Mouse (Mus musculus) MEL (cell line): ENCODE data around the gene Tspan9. TPM values are rescaled to one million over a fixed set of nuclear protein-coding genes. Genes with fewer than 3 reads are reported as not detected.

Experiments used
- DNase-seq: peaks from one replicate; pipeline ENCODE4 v3.0.0; 2011; ENCODE audit warnings: low read depth, low spot score
- H3K27ac ChIP-seq: 2 replicates; pipeline ENCODE4 v1.5.1; 2012; ENCODE audit warnings: low read depth, mild to moderate bottlenecking, control low read depth, low read length, moderate library complexity; ENCODE audit not compliant: control insufficient read depth
- H3K27me3 ChIP-seq, 2 experiments: fragments of 150-350 bp in 1 of 2; sonication (generic) in 1 of 2; 2 replicates each; pipeline ENCODE4 v1.6.1; 2012; ENCODE audit warnings: low read length in 2 of 2, mild to moderate bottlenecking in 2 of 2, improper control_type of control experiment in 1 of 2, moderate library complexity in 1 of 2; ENCODE audit not compliant: insufficient read depth in 2 of 2, control insufficient read depth in 1 of 2
- H3K36me3 ChIP-seq, 2 experiments: 2 replicates each; pipeline ENCODE4 v1.6.1; 2012 to 2014; ENCODE audit warnings: low read length in 2 of 2, improper control_type of control experiment in 1 of 2, inconsistent platforms in 1 of 2, mild to moderate bottlenecking in 1 of 2; ENCODE audit not compliant: insufficient read depth in 2 of 2, control insufficient read depth in 1 of 2
- H3K4me1 ChIP-seq, 2 experiments: fragments of 150-350 bp in 1 of 2; sonication (generic) in 1 of 2; 2 replicates each; pipeline ENCODE4 v1.6.1; 2012; ENCODE audit warnings: low read length in 2 of 2, improper control_type of control experiment in 1 of 2, mild to moderate bottlenecking in 1 of 2; ENCODE audit not compliant: insufficient read depth in 2 of 2, control insufficient read depth in 1 of 2
- H3K4me3 ChIP-seq, 2 experiments: fragments of 150-350 bp in 1 of 2; sonication (generic) in 1 of 2; 2 replicates each; pipeline ENCODE4 v1.5.1; 2012; ENCODE audit warnings: low read depth in 2 of 2, low read length in 2 of 2, mild to moderate bottlenecking in 2 of 2, moderate library complexity in 2 of 2, control low read depth in 1 of 2, improper control_type of control experiment in 1 of 2; ENCODE audit not compliant: control insufficient read depth in 1 of 2, insufficient read depth in 1 of 2
- H3K79me2 ChIP-seq: 2 replicates; pipeline ENCODE4 v1.6.1; 2012; ENCODE audit warnings: mild to moderate bottlenecking, low read length, moderate library complexity; ENCODE audit not compliant: control insufficient read depth, poor library complexity, insufficient read depth
- H3K9ac ChIP-seq: 2 replicates; pipeline ENCODE4 v1.6.1; 2012; ENCODE audit warnings: low read depth, mild to moderate bottlenecking, control low read depth, low read length, moderate library complexity; ENCODE audit not compliant: control insufficient read depth, poor library complexity, severe bottlenecking
- H3K9me3 ChIP-seq: fragments of 150-350 bp; sonication (generic); replicated peaks from 2 replicates; pipeline ENCODE4 v1.6.1; 2012; ENCODE audit warnings: mild to moderate bottlenecking, low read length, improper control_type of control experiment, moderate library complexity; ENCODE audit not compliant: insufficient read depth
- CHD2 ChIP-seq: IDR thresholded peaks from 2 replicates; pipeline ENCODE4 v1.6.1; 2011; ENCODE audit warnings: low read length, improper control_type of control experiment
- CTCF ChIP-seq, 3 experiments: IDR thresholded peaks in 2 of 3; conservative IDR thresholded peaks in 1 of 3; 2 replicates each; pipeline ENCODE4 v1.5.1; 2011 to 2012; ENCODE audit warnings: low read length in 3 of 3, low read depth in 2 of 3, mild to moderate bottlenecking in 2 of 3, improper control_type of control experiment in 1 of 3, inconsistent platforms in 1 of 3, mixed read lengths in 1 of 3, moderate library complexity in 1 of 3; ENCODE audit not compliant: control insufficient read depth in 1 of 3, insufficient read depth in 1 of 3, poor library complexity in 1 of 3, severe bottlenecking in 1 of 3
- E2F4 ChIP-seq: IDR thresholded peaks from 2 replicates; pipeline ENCODE4 v1.6.1; 2011; ENCODE audit warnings: low read depth, low read length, improper control_type of control experiment, borderline replicate concordance
- ELF1 ChIP-seq: IDR thresholded peaks from 2 replicates; pipeline ENCODE4 v1.6.1; 2014; ENCODE audit warnings: low read depth, mild to moderate bottlenecking, inconsistent platforms, low read length, improper control_type of control experiment, moderate library complexity
- EP300 ChIP-seq, 2 experiments: IDR thresholded peaks; 2 replicates each; pipeline ENCODE4 v1.6.1; 2011; ENCODE audit warnings: improper control_type of control experiment in 2 of 2, low read length in 2 of 2, low read depth in 1 of 2, mild to moderate bottlenecking in 1 of 2
- ETS1 ChIP-seq: IDR thresholded peaks from 2 replicates; pipeline ENCODE4 v1.6.1; 2012; ENCODE audit warnings: low read depth, mild to moderate bottlenecking, inconsistent platforms, low read length, improper control_type of control experiment, moderate library complexity
- JUND ChIP-seq: IDR thresholded peaks from 2 replicates; pipeline ENCODE4 v1.6.1; 2011; ENCODE audit warnings: low read depth, mild to moderate bottlenecking, improper control_type of control experiment, low read length
- KAT2A ChIP-seq: conservative IDR thresholded peaks from 2 replicates; pipeline ENCODE4 v1.6.1; 2012; ENCODE audit warnings: low read depth, low read length, improper control_type of control experiment, inconsistent platforms
- MAX ChIP-seq: IDR thresholded peaks from 2 replicates; pipeline ENCODE4 v1.6.1; 2011; ENCODE audit warnings: low read length, improper control_type of control experiment
- MAZ ChIP-seq: IDR thresholded peaks from 2 replicates; pipeline ENCODE4 v1.6.1; 2012; ENCODE audit warnings: low read depth, mild to moderate bottlenecking, inconsistent platforms, low read length, improper control_type of control experiment
- MEF2A ChIP-seq: IDR thresholded peaks from 2 replicates; pipeline ENCODE4 v1.6.1; 2014; ENCODE audit warnings: low read depth, mild to moderate bottlenecking, inconsistent platforms, low read length, improper control_type of control experiment; ENCODE audit not compliant: poor library complexity, insufficient replicate concordance, severe bottlenecking; ENCODE audit errors: extremely low read depth
- MXI1 ChIP-seq: IDR thresholded peaks from 2 replicates; pipeline ENCODE4 v1.6.1; 2011; ENCODE audit warnings: mild to moderate bottlenecking, low read depth, low read length, improper control_type of control experiment
- MYB ChIP-seq: IDR thresholded peaks from 2 replicates; pipeline ENCODE4 v1.6.1; 2011; ENCODE audit warnings: mild to moderate bottlenecking, low read depth, low read length, improper control_type of control experiment
- POLR2AphosphoS2 ChIP-seq: IDR thresholded peaks from 2 replicates; pipeline ENCODE4 v1.6.1; 2011; ENCODE audit warnings: low read length, improper control_type of control experiment
- POLR2AphosphoS5 ChIP-seq: IDR thresholded peaks from 2 replicates; pipeline ENCODE4 v1.6.1; 2012; ENCODE audit warnings: low read depth, borderline replicate concordance, mild to moderate bottlenecking, inconsistent platforms, low read length, moderate library complexity, mixed read lengths
- RCOR1 ChIP-seq: IDR thresholded peaks from 2 replicates; pipeline ENCODE4 v1.6.1; 2012; ENCODE audit warnings: low read depth, mild to moderate bottlenecking, inconsistent platforms, low read length, improper control_type of control experiment
- SIN3A ChIP-seq: IDR thresholded peaks from 2 replicates; pipeline ENCODE4 v1.6.1; 2012; ENCODE audit warnings: low read length, improper control_type of control experiment, inconsistent platforms
- TAL1 ChIP-seq: IDR thresholded peaks from 2 replicates; pipeline ENCODE4 v1.6.1; 2012; ENCODE audit warnings: mild to moderate bottlenecking, inconsistent platforms, low read length, moderate library complexity, mixed read lengths
- UBTF ChIP-seq: IDR thresholded peaks from 2 replicates; pipeline ENCODE4 v1.6.1; 2012; ENCODE audit warnings: low read depth, mild to moderate bottlenecking, inconsistent platforms, low read length, improper control_type of control experiment, moderate library complexity, borderline replicate concordance; ENCODE audit not compliant: insufficient read depth
- USF1 ChIP-seq: IDR thresholded peaks from 2 replicates; pipeline ENCODE4 v1.6.1; 2014; ENCODE audit warnings: low read depth, mild to moderate bottlenecking, inconsistent platforms, low read length, improper control_type of control experiment, moderate library complexity
- USF2 ChIP-seq, 2 experiments: IDR thresholded peaks; 2 replicates each; pipeline ENCODE4 v1.6.1; 2011 to 2012; ENCODE audit warnings: improper control_type of control experiment in 2 of 2, low read length in 2 of 2, borderline replicate concordance in 1 of 2, inconsistent platforms in 1 of 2, low read depth in 1 of 2, mild to moderate bottlenecking in 1 of 2; ENCODE audit not compliant: insufficient read depth in 1 of 2
- ZKSCAN1 ChIP-seq: IDR thresholded peaks from 2 replicates; pipeline ENCODE4 v1.6.1; 2012; ENCODE audit warnings: low read depth, mild to moderate bottlenecking, inconsistent platforms, low read length, improper control_type of control experiment, moderate library complexity
- ZMIZ1 ChIP-seq: IDR thresholded peaks from 2 replicates; pipeline ENCODE4 v1.6.1; 2012; ENCODE audit warnings: low read depth, mild to moderate bottlenecking, inconsistent platforms, low read length, improper control_type of control experiment, moderate library complexity
- polyA plus RNA-seq, 2 experiments: library from polyadenylated mRNA; stranded (reverse) in 1 of 2; unstranded in 1 of 2; fragments of >175 nt in 1 of 2; fragments of >200 nt in 1 of 2; gene quantifications; 2 replicates each; pipeline versions ENCODE4 v1.2.1 to v1.2.4; 2012; ENCODE audit warnings: low replicate concordance in 2 of 2, low read depth in 1 of 2; ENCODE audit not compliant: insufficient read length in 2 of 2, insufficient read depth in 1 of 2, missing spikeins in 1 of 2
- total RNA-seq: library from RNA; depleted of rRNA; stranded (reverse); fragments of 300-350 nt; gene quantifications from 2 replicates; pipeline ENCODE4 v1.2.3, GENCODE M21; 2012

The Tspan9 gene
- total and polyA plus RNA-seq, 3 experiments = 0.08 to 3.4 TPM; not detected in 1

DNA sequence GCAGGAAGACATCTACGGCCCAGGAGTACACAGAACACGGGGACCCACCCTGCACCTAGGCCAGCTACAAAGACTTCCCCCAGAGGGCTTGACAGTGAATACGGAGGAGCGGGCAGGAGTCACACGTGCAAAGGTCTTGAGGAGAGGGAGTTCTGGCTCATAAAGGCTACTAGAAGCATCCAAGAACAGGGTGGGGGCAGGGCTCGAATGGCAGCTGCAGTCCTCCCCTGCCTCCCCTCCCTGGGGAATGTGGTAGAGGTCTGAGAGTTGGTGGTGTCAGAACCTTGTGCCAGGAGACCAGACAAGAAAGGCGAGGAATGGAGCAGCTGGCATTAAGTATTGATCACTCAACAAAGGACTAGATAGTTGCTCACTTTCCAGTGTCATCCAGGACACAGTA is 31.6 kb downstream of the Tspan9 start:
- no peak overlapping the region for H3K9ac ChIP-seq
- no peak for TF ChIP-seq ZMIZ1
- no peak for TF ChIP-seq USF2 (IDR thresholded peaks at IDR 0.05; ENCODE audit: borderline replicate concordance in 1 of 2, insufficient read depth in 1 of 2, low read depth in 1 of 2, low read length in 2 of 2)
- TF ChIP-seq SIN3A = no peak
- no peak for TF ChIP-seq ETS1
- TF ChIP-seq E2F4 = no peak
- TF ChIP-seq USF1 = no peak
- TF ChIP-seq POLR2AphosphoS5 = no peak
- no peak for TF ChIP-seq ELF1
- TF ChIP-seq EP300 (IDR thresholded peaks at IDR 0.05; ENCODE audit: low read depth in 1 of 2, low read length in 2 of 2) = no peak
- TF ChIP-seq MYB = no peak
- H3K27ac ChIP-seq = no peak overlapping the region
- DNase-seq = no peak
- no peaks in the 10 kb centered on the region for H3K79me2 ChIP-seq
- H3K27me3 ChIP-seq = no peaks in the 10 kb centered on the region
- no peaks in the 10 kb centered on the region for H3K36me3 ChIP-seq
- H3K4me3 ChIP-seq = no peak overlapping the region
- H3K4me1 ChIP-seq = no peaks in the 10 kb centered on the region
- no peaks in the 10 kb centered on the region for H3K9me3 ChIP-seq

DNA sequence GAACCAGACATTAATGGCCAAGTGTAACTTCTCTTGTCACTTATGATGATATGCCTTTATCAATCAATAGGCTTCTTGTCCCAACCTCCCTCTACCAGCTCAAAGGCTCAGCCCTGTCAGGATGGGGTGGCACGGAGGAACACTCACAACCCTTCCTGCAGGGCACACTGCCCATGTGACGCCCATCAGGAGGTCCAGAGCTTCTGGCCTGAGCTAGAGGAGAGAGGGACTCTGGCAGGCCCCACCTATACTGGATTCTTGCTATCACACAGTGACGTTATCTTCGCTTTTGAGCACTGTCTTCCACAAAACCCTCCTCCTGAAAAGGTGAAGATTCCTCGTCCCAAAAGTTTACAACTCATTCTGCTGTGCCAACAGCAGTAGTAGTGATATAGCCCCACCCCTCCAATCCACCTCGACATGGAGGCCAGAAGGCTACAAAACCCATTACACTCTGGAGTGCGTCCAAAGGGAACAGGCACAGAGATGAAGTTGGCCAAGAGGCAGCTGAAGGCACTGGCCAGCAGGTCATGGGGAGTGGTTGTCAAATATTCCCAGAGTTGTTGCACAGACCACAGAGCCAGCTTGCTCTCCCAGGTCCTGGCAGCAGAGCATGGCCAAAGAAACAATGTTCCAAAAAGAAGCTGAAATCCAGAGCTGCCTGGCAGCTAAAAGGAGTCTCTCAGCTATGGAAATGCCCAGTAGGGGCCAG is 34.9 kb downstream of the Tspan9 start:
- Histone ChIP-seq H3K4me3 (no peak overlapping the region), H3K36me3 (no peaks in the 10 kb centered on the region), H3K4me1 (no peaks in the 10 kb centered on the region), H3K27me3 (no peaks in the 10 kb centered on the region), H3K9me3 (no peaks in the 10 kb centered on the region), H3K9ac (no peak overlapping the region), H3K79me2 (no peaks in the 10 kb centered on the region), H3K27ac (no peak overlapping the region)
- no peak for DNase-seq
- TF ChIP-seq JUND = no peak
- TF ChIP-seq POLR2AphosphoS2 = no peak
- TF ChIP-seq RCOR1 = no peak
- TF ChIP-seq ETS1 = no peak
- no peak for TF ChIP-seq MAX
- TF ChIP-seq ZMIZ1 = no peak
- TF ChIP-seq POLR2AphosphoS5 = no peak
- TF ChIP-seq MEF2A = no peak
- no peak for TF ChIP-seq UBTF
- TF ChIP-seq CTCF (IDR thresholded peaks at IDR 0.05 in 2 of 3, conservative IDR thresholded peaks at IDR 0.05 in 1 of 3; ENCODE audit: control insufficient read depth in 1 of 3, insufficient read depth in 1 of 3, low read depth in 2 of 3, low read length in 3 of 3, poor library complexity in 1 of 3, severe bottlenecking in 1 of 3) = no peak
- no peak for TF ChIP-seq KAT2A
- no peak for TF ChIP-seq TAL1
- no peak for TF ChIP-seq MAZ
- no peak for TF ChIP-seq ZKSCAN1
- TF ChIP-seq MXI1 = no peak
- TF ChIP-seq CHD2 = no peak
- TF ChIP-seq USF2 (IDR thresholded peaks at IDR 0.05; ENCODE audit: borderline replicate concordance in 1 of 2, insufficient read depth in 1 of 2, low read depth in 1 of 2, low read length in 2 of 2) = no peak
